Mouse (Mus musculus) kidney, embryonic 15.5 days (tissue): ENCODE data around the gene Olfr1500. TPM values are rescaled to one million over a fixed set of nuclear protein-coding genes. Genes with fewer than 3 reads are reported as not detected.
"Not testable (repeated sequence)": the region's sequence is repeated elsewhere in the genome, so short reads cannot be mapped to it uniquely, and the experiment has no call there.

ENCODE experiments used
- ATAC-seq: fragments of 200-750 bp; cut with Nextera tagmentation; replicated peaks from 2 replicates; pipeline ENCODE4 v1.8.0; 2017; ENCODE audit warnings: moderate TSS enrichment; ENCODE audit not compliant: low FRiP score
- H3K27ac ChIP-seq: fragments of 300-500 bp; sonication (generic); 2 replicates; pipeline ENCODE4 v1.5.1; 2015; ENCODE audit warnings: mild to moderate bottlenecking, inconsistent platforms
- H3K27me3 ChIP-seq: fragments of 300-500 bp; sonication (generic); 2 replicates; pipeline ENCODE4 v1.6.1; 2015; ENCODE audit warnings: inconsistent platforms
- H3K36me3 ChIP-seq: fragments of 300-500 bp; sonication (generic); 2 replicates; pipeline ENCODE4 v1.6.1; 2015; ENCODE audit warnings: inconsistent platforms
- H3K4me1 ChIP-seq: fragments of 300-500 bp; sonication (generic); 2 replicates; pipeline ENCODE4 v1.6.1; 2015; ENCODE audit warnings: inconsistent platforms
- H3K4me2 ChIP-seq: fragments of 300-500 bp; sonication (generic); 2 replicates; pipeline ENCODE4 v1.6.1; 2015; ENCODE audit warnings: moderate library complexity, mild to moderate bottlenecking, inconsistent platforms
- H3K4me3 ChIP-seq: fragments of 300-500 bp; sonication (generic); replicated peaks from 2 replicates; pipeline ENCODE4 v1.5.1; 2015; ENCODE audit warnings: mild to moderate bottlenecking, inconsistent platforms
- H3K9ac ChIP-seq: fragments of 300-500 bp; sonication (generic); 2 replicates; pipeline ENCODE4 v1.6.1; 2015; ENCODE audit warnings: mild to moderate bottlenecking, inconsistent platforms
- H3K9me3 ChIP-seq: fragments of 300-500 bp; sonication (generic); replicated peaks from 2 replicates; pipeline ENCODE4 v1.6.1; 2016; ENCODE audit warnings: inconsistent platforms
- WGBS: fragments of 180-500 bp; shearing (Covaris S2); methylation state at CpG from one replicate; pipeline ENCODE4 v1.1.7; 2015; ENCODE audit warnings: mixed read lengths; 5-methylcytosine and 5-hydroxymethylcytosine counted together
- polyA plus RNA-seq: library from polyadenylated mRNA; unstranded; fragments of >200 nt; fragmentation: Nextera tagmentation; extraction: Ambion mirVana; gene quantifications from 2 replicates; pipeline ENCODE4 v1.2.1, GENCODE M21; 2015

Gene Olfr1500
- not detected in 2 replicates for polyA plus RNA-seq

GRCm38 (mm10) chr19:13830388-13830787 lies at the start of gene Olfr1500:
Gene Olfr1500, minus strand, starts transcription at chr19:13830488.
- H3K4me1 ChIP-seq, result no peaks in the 10 kb centered on the region
- H3K36me3 ChIP-seq, result no peaks in the 10 kb centered on the region
- ATAC-seq, result no peak
- H3K27me3 ChIP-seq, result no peaks in the 10 kb centered on the region
- no peak within 1 kb of the TSS for H3K4me2 ChIP-seq
- H3K27ac ChIP-seq, result no peak within 1 kb of the TSS
- H3K4me3 ChIP-seq, result no peak within 1 kb of the TSS
- no peak within 1 kb of the TSS for H3K9ac ChIP-seq
- no peaks in the 10 kb centered on the region for H3K9me3 ChIP-seq

GRCm38 (mm10) chr19:13861495-13861894 lies 31.2 kb upstream of the Olfr1500 start, which contains the start of gene Olfr1502:
Gene Olfr1502, plus strand, starts transcription at chr19:13861795.
- no peak for ATAC-seq
- H3K4me3 ChIP-seq, result no peak within 1 kb of the TSS
- no peak within 1 kb of the TSS for H3K9ac ChIP-seq
- H3K4me2 ChIP-seq, result no peak within 1 kb of the TSS
- H3K27ac ChIP-seq, result no peak within 1 kb of the TSS
- no peaks in the 10 kb centered on the region for H3K4me1 ChIP-seq
- WGBS, result 84% methylated on average over 1 of the region's 1 CpGs
- no peaks in the 10 kb centered on the region for H3K9me3 ChIP-seq
- no peaks in the 10 kb centered on the region for H3K27me3 ChIP-seq
- no peaks in the 10 kb centered on the region for H3K36me3 ChIP-seq

GRCm38 (mm10) chr19:13850592-13850991 lies 20.3 kb upstream of the Olfr1500 start, which contains the start of gene Olfr1501:
Gene Olfr1501, minus strand, starts transcription at chr19:13850692.
- H3K9ac ChIP-seq, H3K27ac ChIP-seq, ATAC-seq, H3K4me1 ChIP-seq, H3K4me2 ChIP-seq, H3K4me3 ChIP-seq, H3K36me3 ChIP-seq, H3K9me3 ChIP-seq, H3K27me3 ChIP-seq: not testable (repeated sequence)

- no peak overlapping the region for H3K27ac ChIP-seq
These were observed 1.8 kb downstream of the Olfr1500 start for GRCm38 (mm10) chr19:13828447-13828846.

GRCm38 (mm10) chr19:13820847-13821246 lies 9.4 kb downstream of the Olfr1500 start:
- no peaks in the 10 kb centered on the region for H3K36me3 ChIP-seq
- H3K27me3 ChIP-seq, result no peaks in the 10 kb centered on the region
- no peak overlapping the region for H3K4me2 ChIP-seq
- H3K4me1 ChIP-seq, result no peaks in the 10 kb centered on the region
- ATAC-seq, result no peak
- WGBS, result 64% methylated on average over 5 of the region's 5 CpGs
- H3K9me3 ChIP-seq, result no peaks in the 10 kb centered on the region
- H3K27ac ChIP-seq, result no peak overlapping the region
- no peak overlapping the region for H3K9ac ChIP-seq
- no peak overlapping the region for H3K4me3 ChIP-seq

More at GRCm38 (mm10) chr19:13828447-13828846, 1.8 kb downstream of the Olfr1500 start:
- Histone ChIP-seq H3K9ac (no peak overlapping the region), H3K4me3 (no peak overlapping the region), H3K36me3 (no peaks in the 10 kb centered on the region), H3K27me3 (no peaks in the 10 kb centered on the region), H3K4me1 (no peaks in the 10 kb centered on the region), H3K4me2 (no peak overlapping the region), H3K9me3 (no peaks in the 10 kb centered on the region)
- no peak for ATAC-seq
- 74% methylated on average over 3 of the region's 3 CpGs for WGBS

- Histone ChIP-seq H3K27ac (no peak within 1 kb of the TSS), H3K27me3 (no peaks in the 10 kb centered on the region), H3K9me3 (no peaks in the 10 kb centered on the region), H3K4me3 (no peak within 1 kb of the TSS), H3K36me3 (no peaks in the 10 kb centered on the region), H3K9ac (no peak within 1 kb of the TSS), H3K4me1 (no peaks in the 10 kb centered on the region), H3K4me2 (no peak within 1 kb of the TSS)
- no peak for ATAC-seq
These were observed 10.9 kb downstream of the Olfr1500 start, which contains the start of gene Olfr1499 for GRCm38 (mm10) chr19:13819347-13819746. Gene Olfr1499, minus strand, starts transcription at chr19:13819447.

- ATAC-seq, result no peak
- WGBS, result 37% methylated on average over 5 of the region's 5 CpGs
- no peak overlapping the region for H3K4me3 ChIP-seq
- no peaks in the 10 kb centered on the region for H3K4me1 ChIP-seq
- no peak overlapping the region for H3K9ac ChIP-seq
- no peaks in the 10 kb centered on the region for H3K9me3 ChIP-seq
- no peaks in the 10 kb centered on the region for H3K27me3 ChIP-seq
- H3K4me2 ChIP-seq, result no peak overlapping the region
- H3K36me3 ChIP-seq, result no peaks in the 10 kb centered on the region
- H3K27ac ChIP-seq, result no peak overlapping the region
These were observed 11.5 kb downstream of the Olfr1500 start for GRCm38 (mm10) chr19:13818827-13819226.

GRCm38 (mm10) chr19:13812823-13813222 lies 17.5 kb downstream of the Olfr1500 start:
- Histone ChIP-seq H3K4me2 (no peak overlapping the region), H3K27ac (no peak overlapping the region), H3K27me3 (no peaks in the 10 kb centered on the region), H3K4me1 (no peaks in the 10 kb centered on the region), H3K4me3 (no peak overlapping the region), H3K9me3 (no peaks in the 10 kb centered on the region), H3K9ac (no peak overlapping the region), H3K36me3 (no peaks in the 10 kb centered on the region)
- WGBS, result 66% methylated on average over 2 of the region's 2 CpGs
- no peak for ATAC-seq

GRCm38 (mm10) chr19:13805486-13805885 lies 24.8 kb downstream of the Olfr1500 start:
- not testable (repeated sequence) for ATAC-seq, H3K36me3 ChIP-seq, H3K9me3 ChIP-seq, H3K4me1 ChIP-seq, H3K9ac ChIP-seq, H3K27ac ChIP-seq, H3K27me3 ChIP-seq, H3K4me2 ChIP-seq, H3K4me3 ChIP-seq
- WGBS, result 64% methylated on average over 1 of the region's 1 CpGs

GRCm38 (mm10) chr19:13798102-13798501 lies 32.2 kb downstream of the Olfr1500 start, which contains the start of gene Olfr1497:
Gene Olfr1497, minus strand, starts transcription at chr19:13798202.
- H3K4me3 ChIP-seq, result no peak within 1 kb of the TSS
- no peak within 1 kb of the TSS for H3K27ac ChIP-seq
- H3K9me3 ChIP-seq, result no peaks in the 10 kb centered on the region
- no peak within 1 kb of the TSS for H3K4me2 ChIP-seq
- no peak for ATAC-seq
- no peaks in the 10 kb centered on the region for H3K27me3 ChIP-seq
- no peaks in the 10 kb centered on the region for H3K4me1 ChIP-seq
- no peaks in the 10 kb centered on the region for H3K36me3 ChIP-seq
- H3K9ac ChIP-seq, result no peak within 1 kb of the TSS

GRCm38 (mm10) chr19:13777578-13777977 lies 52.7 kb downstream of the Olfr1500 start, which contains the start of gene Olfr1496:
Gene Olfr1496, plus strand, starts transcription at chr19:13777878.
- Histone ChIP-seq H3K4me1 (no peaks in the 10 kb centered on the region), H3K4me2 (no peak within 1 kb of the TSS), H3K9me3 (no peaks in the 10 kb centered on the region), H3K27me3 (no peaks in the 10 kb centered on the region), H3K27ac (no peak within 1 kb of the TSS), H3K9ac (no peak within 1 kb of the TSS), H3K4me3 (no peak within 1 kb of the TSS), H3K36me3 (no peaks in the 10 kb centered on the region)
- 89% methylated on average over 1 of the region's 1 CpGs for WGBS
- ATAC-seq, result no peak
